In genomic region chr12:71778948-71779347, GRCm38 (mm10) we compare ENCODE assay signal across 20 mouse cellular contexts.
"Had no signal": no experiment of that assay in that cellular context is flagged by ENCODE, and none has a peak within 500 bp of the region (broad histone marks: within the 10 kb centered on the region; RNA-seq: fewer than 3 reads in every experiment).

No protein-coding gene starts in this region.

- H3K4me3 ChIP-seq: erythroblast, embryonic 14.5 days; forebrain, embryonic 12.5 days; forebrain, embryonic 13.5 days had no signal

- DNase-seq: cerebellum, adult 18-20 months; cerebellum, adult 2 months; cerebellum, adult 8-10 months; cerebellum, adult 9-10 months; cerebellum, adult 9-11 months; gastrocnemius, adult 2 months; gastrocnemius, postnatal 10 days; gastrocnemius, postnatal 14 days; gastrocnemius, postnatal 25 days; gastrocnemius, postnatal 36 days had no signal

- H3K9ac ChIP-seq: embryonic facial prominence, embryonic 12.5 days; embryonic facial prominence, embryonic 13.5 days; embryonic facial prominence, embryonic 15.5 days; forebrain, embryonic 12.5 days; forebrain, embryonic 13.5 days; forebrain, embryonic 15.5 days; forebrain, postnatal 0 days had no signal

- H3K27me3 ChIP-seq: embryonic facial prominence, embryonic 12.5 days; embryonic facial prominence, embryonic 13.5 days; embryonic facial prominence, embryonic 15.5 days; forebrain, embryonic 12.5 days; forebrain, embryonic 13.5 days; forebrain, embryonic 15.5 days had no signal

- H3K4me1 ChIP-seq: embryonic facial prominence, embryonic 15.5 days; forebrain, embryonic 15.5 days had no signal

- H3K27ac ChIP-seq: embryonic facial prominence, embryonic 10.5 days; embryonic facial prominence, embryonic 12.5 days; embryonic facial prominence, embryonic 13.5 days; embryonic facial prominence, embryonic 15.5 days; forebrain, embryonic 10.5 days; forebrain, embryonic 12.5 days; forebrain, embryonic 13.5 days; forebrain, embryonic 15.5 days; gastrocnemius, adult 2 months had no signal

- H3K9me3 ChIP-seq: embryonic facial prominence, embryonic 10.5 days; embryonic facial prominence, embryonic 12.5 days; embryonic facial prominence, embryonic 13.5 days; embryonic facial prominence, embryonic 15.5 days; forebrain, embryonic 10.5 days; forebrain, embryonic 12.5 days; forebrain, embryonic 13.5 days; forebrain, embryonic 15.5 days had no signal

- H3K36me3 ChIP-seq: embryonic facial prominence, embryonic 10.5 days; embryonic facial prominence, embryonic 12.5 days; embryonic facial prominence, embryonic 13.5 days; embryonic facial prominence, embryonic 15.5 days; forebrain, embryonic 10.5 days; forebrain, embryonic 12.5 days; forebrain, embryonic 15.5 days had no signal
